Mouse (Mus musculus) liver, adult 2 months (tissue): Measurements from ENCODE around the gene Eif4g1.

Experiments used
- CTCF ChIP-seq: fragments of 200-500 bp; IDR thresholded peaks from 2 replicates; pipeline ENCODE4 v1.5.1; 2011; ENCODE audit warnings: low read depth, low read length, control low read depth
- POLR2A ChIP-seq: fragments of 200-500 bp; IDR thresholded peaks from 2 replicates; pipeline ENCODE4 v1.6.1; 2011; ENCODE audit warnings: low read length, control low read depth; ENCODE audit not compliant: insufficient read depth; ENCODE audit errors: extremely low read depth

GRCm38 (mm10) chr16:20700036-20700435 lies 31.9 kb downstream of the Eif4g1 start:
- no peak for TF ChIP-seq CTCF
- TF ChIP-seq POLR2A: no peak
